Mouse (Mus musculus) cerebellum, adult 9-11 months (tissue): ENCODE measurements around the gene Olfr51.
"Not testable (repeated sequence)": the region's sequence is repeated elsewhere in the genome, so short reads cannot be mapped to it uniquely, and the experiment has no call there.

Experiments used
- DNase-seq: peaks from one replicate; pipeline ENCODE4 v3.0.0; 2022

Olfr51 gene

DNA sequence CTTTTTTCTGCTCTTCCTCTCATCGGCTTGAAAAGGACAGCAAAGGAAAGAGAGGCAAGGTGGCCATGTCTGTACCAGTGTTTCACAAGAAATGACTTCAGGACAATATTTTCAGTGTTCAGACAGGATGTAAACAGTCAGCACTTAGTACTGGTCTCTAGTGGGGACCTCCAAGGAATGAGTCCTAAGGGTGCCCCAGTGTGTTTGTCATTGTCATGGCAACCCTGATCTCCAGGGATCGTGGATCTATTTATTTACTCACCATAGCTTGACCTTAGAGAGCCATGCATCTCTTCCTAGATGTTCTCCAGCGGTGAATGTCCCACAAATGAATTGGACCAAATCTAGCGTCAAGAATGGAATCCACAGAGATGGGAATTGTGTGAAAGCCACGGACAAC lies at the start of gene Olfr51:
Olfr51 (plus strand) TSS at position 301 of the 400 bp plus-strand sequence.
- no peak for DNase-seq

- no peak for DNase-seq
Observed at GRCm38 (mm10) chr11:50953665-50954064, 49.7 kb upstream of the Olfr51 start, which contains the start of gene Prop1. TSS of gene Prop1 (minus strand) at chr11:50953765.

DNA sequence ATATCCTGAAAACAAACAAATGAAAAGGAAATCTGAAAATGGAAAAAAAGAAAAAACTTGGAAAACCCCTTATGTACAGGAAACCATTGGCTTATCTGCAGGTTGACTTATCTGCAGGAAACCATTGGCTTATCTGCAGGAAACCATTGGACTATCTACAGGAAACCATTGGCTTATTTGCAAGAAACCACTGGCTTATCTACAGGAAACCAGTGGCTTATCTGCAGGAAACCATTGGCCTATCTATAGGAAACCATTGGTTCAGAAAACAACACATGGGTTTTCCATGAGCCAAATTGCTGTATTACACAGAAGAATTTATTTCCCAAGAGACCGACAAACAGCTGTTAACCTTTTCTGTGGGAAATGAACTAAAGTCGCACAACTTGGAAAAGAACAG lies 38.5 kb upstream of the Olfr51 start:
- DNase-seq = no peak

GRCm38 (mm10) chr11:50966230-50966629 lies 37.2 kb upstream of the Olfr51 start, which contains the start of gene Olfr1378:
TSS of gene Olfr1378 (plus strand) at chr11:50966530.
- DNase-seq = no peak

GRCm38 (mm10) chr11:50977216-50977615 lies 26.2 kb upstream of the Olfr51 start:
- DNase-seq = no peak

- no peak for DNase-seq
Observed at GRCm38 (mm10) chr11:50981667-50982066, 21.7 kb upstream of the Olfr51 start, which contains the start of gene Olfr1377. TSS of gene Olfr1377 (plus strand) at chr11:50981967.

GRCm38 (mm10) chr11:51011821-51012220 lies 8.4 kb downstream of the Olfr51 start:
- no peak for DNase-seq

- no peak for DNase-seq
Observed at GRCm38 (mm10) chr11:51013936-51014335, 10.5 kb downstream of the Olfr51 start, which contains the start of gene Olfr54. TSS of gene Olfr54 (plus strand) at chr11:51014236.

DNA sequence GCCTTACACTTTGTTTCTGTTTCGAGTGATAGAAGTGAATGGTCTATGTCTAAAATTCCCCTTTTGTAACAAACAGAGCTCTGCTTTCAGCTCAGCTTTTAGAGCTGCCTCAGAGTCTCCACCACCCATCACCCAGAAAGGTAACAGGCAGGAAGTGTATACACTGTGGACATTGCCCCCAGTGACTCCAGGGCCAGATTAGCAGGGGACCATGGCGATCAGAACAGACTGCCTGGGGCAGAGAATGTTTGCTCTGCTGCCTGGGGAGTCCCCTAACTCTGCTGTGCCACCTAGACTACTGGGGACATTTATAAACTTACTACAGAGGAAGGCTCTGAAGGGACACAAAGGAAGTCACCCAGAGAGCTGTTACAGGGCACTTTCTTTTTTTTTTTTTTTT lies 12.9 kb downstream of the Olfr51 start:
- DNase-seq = no peak

DNA sequence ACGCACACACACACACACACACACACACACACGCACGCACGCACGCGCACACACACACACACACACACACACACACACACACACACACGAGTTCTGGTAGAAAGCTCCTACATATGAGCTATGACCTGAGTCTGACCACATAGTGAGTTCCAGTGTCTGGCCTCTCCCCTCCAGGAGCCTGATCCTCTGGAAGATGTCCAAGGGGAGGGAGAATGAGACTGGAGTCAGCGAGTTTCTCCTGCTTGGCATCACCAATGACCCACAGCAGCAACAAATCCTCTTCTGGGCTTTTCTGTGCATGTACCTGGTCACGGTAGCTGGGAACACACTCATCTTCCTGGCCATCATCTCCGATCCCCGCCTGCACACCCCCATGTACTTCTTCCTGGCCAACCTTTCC lies 23.4 kb downstream of the Olfr51 start:
- DNase-seq = not testable (repeated sequence)

DNA sequence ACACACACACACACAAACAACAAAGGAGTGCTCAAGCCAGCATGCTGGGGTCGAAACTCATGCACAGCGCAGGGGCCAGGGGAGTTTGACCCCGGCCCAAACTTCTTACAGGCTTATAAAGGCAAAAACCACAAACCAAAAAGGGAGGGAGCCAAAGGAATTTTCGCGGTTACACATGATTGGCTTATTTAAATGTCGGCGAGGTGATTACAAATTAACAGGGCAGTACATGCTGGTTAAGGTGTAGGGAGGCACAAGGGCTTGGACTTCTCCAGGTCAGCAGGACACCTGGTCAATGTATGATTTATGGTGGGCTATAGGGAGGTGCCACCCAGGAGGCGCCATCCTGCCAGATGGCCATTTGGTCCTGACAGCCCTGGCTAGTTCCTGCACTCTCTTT lies 26.0 kb downstream of the Olfr51 start:
- not testable (repeated sequence) for DNase-seq

DNA sequence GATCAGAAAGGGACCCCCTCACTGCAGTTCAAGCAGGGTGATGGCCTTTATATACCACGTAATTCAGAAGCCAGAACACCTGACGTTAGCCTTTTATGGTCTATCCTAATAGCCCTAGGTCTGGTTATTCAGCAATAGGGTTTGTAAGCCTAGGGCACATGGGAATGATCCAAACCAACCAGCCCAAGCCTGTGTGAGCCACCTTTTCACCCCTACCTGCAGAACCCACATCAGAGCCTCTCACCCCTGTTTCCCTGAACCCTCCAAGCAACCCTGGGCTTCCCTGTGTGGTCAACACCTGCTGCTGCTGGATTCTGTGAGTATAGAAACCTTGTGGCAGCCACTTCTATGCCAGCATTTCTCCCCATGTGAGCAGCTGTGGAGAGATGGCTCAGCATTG lies 26.8 kb downstream of the Olfr51 start:
- DNase-seq = no peak

GRCm38 (mm10) chr11:51032851-51033250 lies 29.5 kb downstream of the Olfr51 start:
- DNase-seq = no peak

DNA sequence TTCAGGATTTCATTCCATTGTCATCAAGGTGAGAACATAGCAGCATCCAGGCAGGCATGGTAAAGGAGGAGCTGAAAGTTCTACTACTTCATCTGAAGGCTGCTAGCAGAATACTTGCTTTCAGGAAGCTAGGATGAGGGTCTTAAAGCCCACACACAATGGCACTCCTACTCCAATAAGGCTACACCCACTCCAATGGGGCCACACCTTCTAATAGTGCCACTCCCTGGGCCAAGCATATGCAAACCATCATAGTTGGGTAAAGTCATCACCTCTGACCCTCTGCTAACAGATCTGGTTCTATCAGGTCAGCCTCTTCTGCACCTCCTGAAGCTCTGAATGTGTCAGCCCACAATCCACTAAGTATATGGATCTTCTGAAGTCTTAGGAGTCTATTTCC lies 30.7 kb downstream of the Olfr51 start:
- not testable (repeated sequence) for DNase-seq

DNA sequence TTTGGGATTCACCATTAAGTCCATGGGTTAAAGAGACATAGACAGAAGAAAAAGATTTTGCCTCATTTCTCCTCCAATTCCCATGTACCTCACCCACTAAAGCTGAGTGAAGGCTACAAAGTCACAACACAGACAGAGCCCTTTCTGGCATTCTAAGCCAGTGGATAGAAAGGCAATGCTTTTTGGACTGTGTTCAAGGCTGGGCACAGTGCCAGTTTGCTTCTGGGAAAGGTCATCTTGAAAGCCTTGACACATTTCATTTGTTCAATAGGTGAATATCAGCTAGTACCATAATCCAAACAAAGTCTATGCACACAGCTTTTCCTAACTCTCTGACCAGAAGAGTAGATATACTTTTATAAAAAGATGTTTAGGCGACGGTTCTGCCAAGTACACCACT lies 32.6 kb downstream of the Olfr51 start:
- no peak for DNase-seq

DNA sequence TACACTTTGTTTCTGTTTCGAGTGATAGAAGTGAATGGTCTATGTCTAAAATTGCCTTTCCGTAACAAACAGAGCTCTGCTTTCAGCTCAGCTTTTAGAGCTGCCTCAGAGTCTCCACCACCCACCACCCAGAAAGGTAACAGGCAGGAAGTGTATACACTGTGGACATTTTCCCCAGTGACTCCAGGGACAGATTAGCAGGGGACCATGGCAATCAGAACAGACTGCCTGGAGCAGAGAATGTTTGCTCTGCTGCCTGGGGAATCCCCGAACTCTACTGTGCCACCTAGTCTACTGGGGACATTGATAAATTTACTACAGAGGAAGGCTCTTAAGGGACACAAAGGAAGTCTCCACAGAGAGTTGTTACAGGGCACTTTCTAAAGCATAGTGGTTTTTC lies 41.4 kb downstream of the Olfr51 start:
- not testable (repeated sequence) for DNase-seq

GRCm38 (mm10) chr11:51047809-51048208 lies 44.4 kb downstream of the Olfr51 start, which contains the start of gene Olfr1375:
TSS of gene Olfr1375 (plus strand) at chr11:51048109.
- DNase-seq = not testable (repeated sequence)

GRCm38 (mm10) chr11:51051678-51052077 lies 48.3 kb downstream of the Olfr51 start:
- DNase-seq = no peak

DNA sequence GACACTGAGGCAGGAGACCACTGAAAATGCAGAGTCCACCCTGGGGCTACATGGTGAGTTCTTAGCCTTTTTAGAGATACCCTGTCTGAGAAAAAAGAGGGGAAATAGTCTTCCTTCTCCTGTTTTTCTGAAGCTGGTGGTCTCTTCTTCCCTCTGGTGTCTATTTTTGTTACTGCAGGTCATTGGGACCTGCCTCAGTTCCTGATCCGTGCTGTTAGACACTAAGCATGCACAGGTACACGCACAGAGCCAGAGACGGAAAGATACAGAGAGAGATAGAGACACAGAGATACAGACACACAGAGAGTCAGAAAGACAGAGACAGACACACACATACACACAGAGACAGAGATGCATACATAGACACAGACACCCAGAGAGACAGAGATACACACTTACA lies 49.8 kb downstream of the Olfr51 start:
- DNase-seq = no peak

GRCm38 (mm10) chr11:51059151-51059571 lies 55.8 kb downstream of the Olfr51 start, which contains the start of gene Zfp354a:
TSS of gene Zfp354a (plus strand) at chr11:51059257.
- peak; percentile 83 for DNase-seq
